Mouse (Mus musculus) hindbrain, embryonic 11.5 days (tissue): ENCODE measurements at regions not wholly inside any gene's neighbourhood (a gene's known extent, or its start where the extent isn't known, plus 50 kb on each side); places are given as distances from the start of the nearest gene placed in this dataset.

Experiments
- ATAC-seq: fragments of 200-750 bp; cut with Nextera tagmentation; 2 replicates; pipeline ENCODE4 v1.8.0; 2017; ENCODE audit warnings: mild to moderate bottlenecking, moderate TSS enrichment, moderate library complexity; ENCODE audit not compliant: low FRiP score
- DNase-seq: peaks from one replicate; pipeline ENCODE4 v3.0.0-alpha.2; 2015; ENCODE audit warnings: low spot score
- H3K27ac ChIP-seq: fragments of 300-500 bp; sonication (generic); 2 replicates; pipeline ENCODE4 v1.5.1; 2014; ENCODE audit warnings: mild to moderate bottlenecking, low read depth, low read length
- H3K27me3 ChIP-seq: fragments of 300-500 bp; sonication (generic); 2 replicates; pipeline ENCODE4 v1.6.1; 2014; ENCODE audit warnings: mild to moderate bottlenecking, low read length, moderate library complexity, mixed read lengths; ENCODE audit not compliant: control insufficient read depth, insufficient read depth
- H3K36me3 ChIP-seq: fragments of 300-500 bp; sonication (generic); 2 replicates; pipeline ENCODE4 v1.6.1; 2014; ENCODE audit warnings: mild to moderate bottlenecking, low read length, moderate library complexity, mixed read lengths; ENCODE audit not compliant: control insufficient read depth, insufficient read depth
- H3K4me1 ChIP-seq: fragments of 300-500 bp; sonication (generic); replicated peaks from 2 replicates; pipeline ENCODE4 v1.6.1; 2014; ENCODE audit warnings: low read length, mixed read lengths; ENCODE audit not compliant: control insufficient read depth, insufficient read depth
- H3K4me2 ChIP-seq: fragments of 300-500 bp; sonication (generic); replicated peaks from 2 replicates; pipeline ENCODE4 v1.6.1; 2014; ENCODE audit warnings: mild to moderate bottlenecking, low read depth, low read length
- H3K4me3 ChIP-seq: fragments of 300-500 bp; sonication (generic); 2 replicates; pipeline ENCODE4 v1.5.1; 2014; ENCODE audit warnings: low read depth, low read length
- H3K9ac ChIP-seq: fragments of 300-500 bp; sonication (generic); 2 replicates; pipeline ENCODE4 v1.6.1; 2014; ENCODE audit warnings: low read depth, low read length
- H3K9me3 ChIP-seq: fragments of 300-500 bp; sonication (generic); 2 replicates; pipeline ENCODE4 v1.6.1; 2016; ENCODE audit warnings: low read length; ENCODE audit not compliant: control insufficient read depth
- WGBS: fragments of 180-500 bp; shearing (Covaris S2); extraction: QIAGEN DNeasy Blood & Tissue Kit; methylation state at CpG from one replicate; pipeline ENCODE4 v1.1.7; 2014; 5-methylcytosine and 5-hydroxymethylcytosine counted together

GRCm38 (mm10) chr4:54162308-54162707, 336.5 kb downstream of the Tmem38b start:
- Histone ChIP-seq H3K27me3 (no peaks in the 10 kb centered on the region), H3K9ac (no peak overlapping the region), H3K9me3 (no peaks in the 10 kb centered on the region), H3K4me1 (no peaks in the 10 kb centered on the region), H3K4me3 (no peak overlapping the region), H3K4me2 (no peak overlapping the region), H3K36me3 (no peaks in the 10 kb centered on the region), H3K27ac (no peak overlapping the region)
- DNase-seq, result no peak
- 87% methylated on average over 8 of the region's 8 CpGs for WGBS
- no peak for ATAC-seq

GRCm38 (mm10) chr4:54170202-54170931, 344.5 kb downstream of the Tmem38b start:
- Histone ChIP-seq H3K4me2 (no peak overlapping the region), H3K9ac (no peak overlapping the region), H3K4me1 (no peaks in the 10 kb centered on the region), H3K27ac (no peak overlapping the region), H3K36me3 (no peaks in the 10 kb centered on the region), H3K9me3 (no peaks in the 10 kb centered on the region), H3K4me3 (no peak overlapping the region), H3K27me3 (no peaks in the 10 kb centered on the region)
- 88% methylated on average over 13 of the region's 13 CpGs for WGBS
- ATAC-seq (no peak), DNase-seq (no peak)

- no peak overlapping the region for H3K27ac ChIP-seq
- DNase-seq, result no peak
- H3K4me3 ChIP-seq, result no peak overlapping the region
- no peak for ATAC-seq
- H3K4me2 ChIP-seq, result no peak overlapping the region
- WGBS, result 93% methylated on average over 1 of the region's 1 CpGs
- H3K9ac ChIP-seq, result no peak overlapping the region
- H3K9me3 ChIP-seq, result no peaks in the 10 kb centered on the region
- H3K4me1 ChIP-seq, result no peaks in the 10 kb centered on the region
- H3K27me3 ChIP-seq, result no peaks in the 10 kb centered on the region
- H3K36me3 ChIP-seq, result no peaks in the 10 kb centered on the region
Measured at GRCm38 (mm10) chr4:54184213-54184612, 358.4 kb downstream of the Tmem38b start.

- Histone ChIP-seq H3K4me2 (no peak overlapping the region), H3K4me1 (no peaks in the 10 kb centered on the region), H3K4me3 (no peak overlapping the region), H3K27ac (no peak overlapping the region), H3K9me3 (no peaks in the 10 kb centered on the region), H3K27me3 (no peaks in the 10 kb centered on the region), H3K9ac (no peak overlapping the region), H3K36me3 (no peaks in the 10 kb centered on the region)
- no peak for ATAC-seq
- WGBS, result 97% methylated on average over 2 of the region's 2 CpGs
- DNase-seq, result no peak
Measured at GRCm38 (mm10) chr4:54195734-54196133, 369.9 kb downstream of the Tmem38b start.

GRCm38 (mm10) chr4:54202440-54202839, 376.6 kb downstream of the Tmem38b start:
- ATAC-seq, result no peak
- Histone ChIP-seq H3K4me3 (no peak overlapping the region), H3K9ac (no peak overlapping the region), H3K36me3 (no peaks in the 10 kb centered on the region), H3K27me3 (no peaks in the 10 kb centered on the region), H3K4me1 (no peaks in the 10 kb centered on the region), H3K4me2 (no peak overlapping the region), H3K9me3 (no peaks in the 10 kb centered on the region), H3K27ac (no peak overlapping the region)
- 85% methylated on average over 4 of the region's 4 CpGs for WGBS
- DNase-seq, result no peak

DNA sequence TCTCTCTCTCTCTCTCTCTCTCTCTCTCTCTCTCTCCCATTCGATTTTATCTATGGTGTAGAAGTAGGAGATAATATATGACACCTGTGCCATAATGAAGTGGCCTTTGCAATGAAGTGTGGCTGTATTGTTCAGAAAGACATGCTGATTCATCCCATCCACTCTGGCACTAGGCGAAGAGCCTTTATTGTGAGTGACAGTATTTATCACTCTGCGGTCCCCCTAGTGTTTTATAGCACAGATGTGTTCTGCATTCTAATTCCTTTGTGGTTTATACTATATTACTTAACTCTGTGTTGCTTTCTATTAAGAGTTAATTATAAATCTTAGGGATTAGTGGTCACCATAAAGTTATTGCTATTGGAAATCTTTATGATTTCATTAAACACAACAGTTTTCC, 398.7 kb downstream of the Tmem38b start:
- WGBS, result 82% methylated on average over 3 of the region's 3 CpGs
- Histone ChIP-seq H3K4me3 (no peak overlapping the region), H3K9me3 (no peaks in the 10 kb centered on the region), H3K27ac (no peak overlapping the region), H3K4me2 (no peak overlapping the region), H3K27me3 (no peaks in the 10 kb centered on the region), H3K9ac (no peak overlapping the region), H3K36me3 (no peaks in the 10 kb centered on the region), H3K4me1 (no peaks in the 10 kb centered on the region)
- DNase-seq (no peak), ATAC-seq (no peak)
